Mouse (Mus musculus) limb, embryonic 13.5 days (tissue): ENCODE results near the gene Dync1li1. TPM values are rescaled to one million over a fixed set of nuclear protein-coding genes. Genes with fewer than 3 reads are reported as not detected.
A peak's percentile ranks its signal among the peaks of the same experiment; 100 is the strongest.

Experiments
- ATAC-seq: fragments of 200-750 bp; cut with Nextera tagmentation; 2 replicates; pipeline ENCODE4 v1.8.0; 2017; ENCODE audit warnings: low read depth, moderate number of reproducible peaks, moderate TSS enrichment; ENCODE audit not compliant: low FRiP score
- H3K27ac ChIP-seq: fragments of 300-500 bp; sonication (generic); 2 replicates; pipeline ENCODE4 v1.5.1; 2015; ENCODE audit warnings: inconsistent platforms, mild to moderate bottlenecking, moderate library complexity
- H3K27me3 ChIP-seq: fragments of 300-500 bp; sonication (generic); 2 replicates; pipeline ENCODE4 v1.6.1; 2015; ENCODE audit warnings: mild to moderate bottlenecking, inconsistent platforms
- H3K36me3 ChIP-seq: fragments of 300-500 bp; sonication (generic); 2 replicates; pipeline ENCODE4 v1.6.1; 2015; ENCODE audit warnings: inconsistent platforms, mild to moderate bottlenecking, moderate library complexity
- H3K4me1 ChIP-seq: fragments of 300-500 bp; sonication (generic); 2 replicates; pipeline ENCODE4 v1.6.1; 2015; ENCODE audit warnings: inconsistent platforms
- H3K4me2 ChIP-seq: fragments of 300-500 bp; sonication (generic); replicated peaks from 2 replicates; pipeline ENCODE4 v1.6.1; 2015; ENCODE audit warnings: inconsistent platforms, mild to moderate bottlenecking, moderate library complexity
- H3K4me3 ChIP-seq: fragments of 300-500 bp; sonication (generic); 2 replicates; pipeline ENCODE4 v1.5.1; 2015; ENCODE audit warnings: moderate library complexity, mild to moderate bottlenecking, inconsistent platforms
- H3K9ac ChIP-seq: fragments of 300-500 bp; sonication (generic); 2 replicates; pipeline ENCODE4 v1.6.1; 2015; ENCODE audit warnings: mild to moderate bottlenecking, inconsistent platforms
- H3K9me3 ChIP-seq: fragments of 300-500 bp; sonication (generic); 2 replicates; pipeline ENCODE4 v1.6.1; 2016; ENCODE audit warnings: inconsistent platforms
- WGBS: fragments of 180-500 bp; shearing (Covaris S2); methylation state at CpG from one replicate; pipeline ENCODE4 v1.1.7; 2015; 5-methylcytosine and 5-hydroxymethylcytosine counted together
- polyA plus RNA-seq: library from polyadenylated mRNA; unstranded; fragments of >200 nt; fragmentation: Nextera tagmentation; extraction: Ambion mirVana; gene quantifications from 2 replicates; pipeline ENCODE4 v1.2.1, GENCODE M21; 2015

Dync1li1 gene
- polyA plus RNA-seq, 1 experiment from 2014 or later: 65.7 TPM

- Histone ChIP-seq H3K4me1 (peaks cover 4% of the 10 kb centered on the region), H3K4me2 (no peak overlapping the region), H3K9ac (no peak overlapping the region), H3K36me3 (peaks cover 67% of the 10 kb centered on the region), H3K27ac (no peak overlapping the region), H3K4me3 (no peak overlapping the region), H3K9me3 (no peaks in the 10 kb centered on the region), H3K27me3 (no peaks in the 10 kb centered on the region)
- no peak for ATAC-seq
- 71% methylated on average over 11 of the region's 11 CpGs for WGBS
Observed at GRCm38 (mm10) chr9:114761848-114762247, 73.3 kb downstream of the Dync1li1 start.

DNA sequence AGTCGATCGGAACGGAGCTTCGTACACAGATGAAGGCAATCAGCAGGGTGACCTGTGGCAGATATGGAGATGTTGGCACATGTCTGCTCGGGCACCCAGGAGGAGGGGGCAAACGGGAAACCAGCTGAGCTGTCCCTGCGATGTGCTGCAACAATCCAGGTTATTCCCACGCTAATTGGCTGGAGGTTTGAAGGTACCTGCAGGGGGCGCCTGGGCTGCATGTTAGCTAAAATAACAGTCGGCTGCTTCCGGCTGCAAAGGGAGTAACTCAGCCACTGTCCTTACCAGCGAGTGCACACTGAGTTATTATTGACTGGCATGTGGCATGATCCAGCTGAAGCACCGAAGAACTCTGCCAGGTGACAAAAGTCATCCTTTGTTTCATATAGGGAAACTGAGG lies 74.8 kb downstream of the Dync1li1 start:
- Histone ChIP-seq H3K4me1 (peaks cover 18% of the 10 kb centered on the region), H3K36me3 (peaks cover 55% of the 10 kb centered on the region), H3K4me3 (no peak overlapping the region), H3K9ac (no peak overlapping the region), H3K27me3 (no peaks in the 10 kb centered on the region), H3K27ac (no peak overlapping the region), H3K9me3 (no peaks in the 10 kb centered on the region), H3K4me2 (no peak overlapping the region)
- ATAC-seq: no peak
- WGBS: 60% methylated on average over 13 of the region's 13 CpGs

DNA sequence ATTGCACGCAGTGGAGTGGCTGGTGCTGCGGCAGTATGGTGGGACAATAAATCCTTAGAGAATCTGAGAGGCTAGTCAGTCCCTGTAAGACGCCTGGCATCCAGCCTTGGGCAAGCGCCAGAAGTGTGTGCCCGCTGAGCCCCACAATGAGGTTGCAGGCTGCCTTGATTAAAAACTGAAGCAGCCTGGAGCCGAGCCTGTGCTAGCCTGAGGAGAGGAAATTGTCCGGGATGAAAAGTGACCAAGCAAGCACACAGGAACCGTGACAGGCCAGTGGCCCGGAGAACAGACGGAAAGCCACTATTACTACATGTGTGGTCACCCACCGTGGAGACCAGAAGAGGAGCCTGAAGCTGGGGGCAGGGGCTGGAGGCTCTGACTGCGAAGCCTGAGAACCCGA lies 78.4 kb downstream of the Dync1li1 start:
- peak; percentile 66; the same call in 1 of the 2 replicates for ATAC-seq
- no peaks in the 10 kb centered on the region for H3K27me3 ChIP-seq
- H3K4me1 ChIP-seq: peaks cover 18% of the 10 kb centered on the region
- H3K4me3 ChIP-seq: no peak overlapping the region
- H3K27ac ChIP-seq: peak overlapping the region; percentile 89
- 0 out of 2 replicates have a peak overlapping the region, but pooled peaks have one; percentile 31 for H3K9ac ChIP-seq
- H3K4me2 ChIP-seq: peak overlapping the region; percentile 30; the same call in 1 of the 2 replicates
- peaks cover 32% of the 10 kb centered on the region for H3K36me3 ChIP-seq
- 29% methylated on average over 13 of the region's 13 CpGs for WGBS
- peaks cover 3% of the 10 kb centered on the region; the same call in 1 of the 2 replicates for H3K9me3 ChIP-seq

DNA sequence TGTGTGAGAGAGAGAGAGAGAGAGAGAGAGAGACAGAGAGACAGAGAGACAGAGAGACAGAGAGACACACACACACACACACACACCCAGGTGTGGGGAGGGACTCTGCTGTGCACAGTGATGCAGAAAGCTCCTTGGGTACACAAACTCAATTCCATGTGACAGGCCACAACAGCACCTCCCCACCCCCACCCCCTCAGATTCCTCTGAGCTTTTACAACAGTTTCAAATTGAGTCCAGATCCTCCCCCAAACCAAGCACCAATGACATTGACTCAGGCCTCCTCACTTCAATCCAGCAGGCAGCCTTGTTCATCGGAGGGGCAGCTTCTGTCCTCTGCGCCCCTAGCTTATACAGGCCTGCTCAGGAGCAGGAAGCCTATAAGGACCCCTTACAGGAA lies 78.9 kb downstream of the Dync1li1 start:
- Histone ChIP-seq H3K4me1 (peaks cover 18% of the 10 kb centered on the region), H3K36me3 (peaks cover 32% of the 10 kb centered on the region), H3K4me2 (peak overlapping the region; percentile 30; the same call in 1 of the 2 replicates), H3K9ac (peak overlapping the region; percentile 43; the same call in 1 of the 2 replicates), H3K27ac (peak overlapping the region; percentile 89), H3K27me3 (no peaks in the 10 kb centered on the region), H3K9me3 (peaks cover 8% of the 10 kb centered on the region), H3K4me3 (no peak overlapping the region)
- peak; percentile 49; the same call in 1 of the 2 replicates for ATAC-seq
- 23% methylated on average over 2 of the region's 2 CpGs for WGBS

- H3K27me3 ChIP-seq: no peaks in the 10 kb centered on the region
- peak overlapping the region; percentile 89 for H3K27ac ChIP-seq
- H3K4me1 ChIP-seq: peaks cover 18% of the 10 kb centered on the region
- H3K9ac ChIP-seq: peak overlapping the region; percentile 43; the same call in 1 of the 2 replicates
- peaks cover 8% of the 10 kb centered on the region for H3K9me3 ChIP-seq
- 0 out of 2 replicates have a peak, but pooled peaks have one; percentile 1 for ATAC-seq
- H3K4me3 ChIP-seq: no peak overlapping the region
- WGBS: 50% methylated on average over 10 of the region's 10 CpGs
- H3K36me3 ChIP-seq: peaks cover 31% of the 10 kb centered on the region
- no peak overlapping the region for H3K4me2 ChIP-seq
Observed at GRCm38 (mm10) chr9:114768066-114768465, 79.5 kb downstream of the Dync1li1 start.

GRCm38 (mm10) chr9:114770224-114770623 lies 81.6 kb downstream of the Dync1li1 start:
- H3K27ac ChIP-seq: no peak overlapping the region
- no peak overlapping the region for H3K9ac ChIP-seq
- no peak overlapping the region for H3K4me3 ChIP-seq
- no peak overlapping the region for H3K4me2 ChIP-seq
- H3K36me3 ChIP-seq: peaks cover 26% of the 10 kb centered on the region
- peaks cover 24% of the 10 kb centered on the region for H3K4me1 ChIP-seq
- ATAC-seq: no peak
- peaks cover 8% of the 10 kb centered on the region for H3K9me3 ChIP-seq
- no peaks in the 10 kb centered on the region for H3K27me3 ChIP-seq
- 83% methylated on average over 4 of the region's 4 CpGs for WGBS

GRCm38 (mm10) chr9:114771565-114771964 lies 83.0 kb downstream of the Dync1li1 start:
- Histone ChIP-seq H3K27me3 (no peaks in the 10 kb centered on the region), H3K9me3 (peaks cover 8% of the 10 kb centered on the region), H3K9ac (no peak overlapping the region), H3K36me3 (peaks cover 26% of the 10 kb centered on the region), H3K27ac (no peak overlapping the region), H3K4me2 (no peak overlapping the region), H3K4me3 (no peak overlapping the region), H3K4me1 (peaks cover 33% of the 10 kb centered on the region)
- ATAC-seq: no peak
- WGBS: 84% methylated on average over 7 of the region's 7 CpGs

Other genes starting within 250 kb of the Dync1li1 start
- gene Ccr4, start 183.9 kb upstream of the Dync1li1 start, polyA plus RNA-seq: not detected in 2 replicates
- 0.37 and 0.42 TPM in 2 replicates for gene C130032M10Rik, start 173.1 kb upstream of the Dync1li1 start, polyA plus RNA-seq
- gene Trim71, start 124.4 kb upstream of the Dync1li1 start, polyA plus RNA-seq: 0.62 and 0.91 TPM in 2 replicates
- 75.1 and 75.9 TPM in 2 replicates for gene Cnot10, start 48.6 kb upstream of the Dync1li1 start, polyA plus RNA-seq
- gene Cmtm6, start 42.3 kb downstream of the Dync1li1 start, polyA plus RNA-seq: 28.9 and 32.0 TPM in 2 replicates
- 110 and 115 TPM in 2 replicates for gene Cmtm7, start 93.1 kb downstream of the Dync1li1 start, polyA plus RNA-seq
- gene Cmtm8, start 155.4 kb downstream of the Dync1li1 start, polyA plus RNA-seq: 17.9 and 20.4 TPM in 2 replicates
- 8.5 and 9.7 TPM in 2 replicates for gene Gpd1l, start 245.2 kb downstream of the Dync1li1 start, polyA plus RNA-seq